Mouse (Mus musculus) hindbrain, embryonic 15.5 days (tissue): ENCODE measurements around the gene Gzma. TPM values are rescaled to one million over a fixed set of nuclear protein-coding genes. Genes with fewer than 3 reads are reported as not detected.

ENCODE experiments used
- ATAC-seq: fragments of 200-750 bp; cut with Nextera tagmentation; 2 replicates; pipeline ENCODE4 v1.8.0; 2017; ENCODE audit warnings: low read depth, moderate number of reproducible peaks, moderate TSS enrichment; ENCODE audit not compliant: low FRiP score
- H3K27ac ChIP-seq: fragments of 300-500 bp; sonication (generic); replicated peaks from 2 replicates; pipeline ENCODE4 v1.5.1; 2015; ENCODE audit warnings: mild to moderate bottlenecking, inconsistent platforms
- H3K27me3 ChIP-seq: fragments of 300-500 bp; sonication (generic); 2 replicates; pipeline ENCODE4 v1.6.1; 2015; ENCODE audit warnings: control low read depth, inconsistent platforms
- H3K36me3 ChIP-seq: fragments of 300-500 bp; sonication (generic); 2 replicates; pipeline ENCODE4 v1.6.1; 2015; ENCODE audit warnings: control low read depth, inconsistent platforms
- H3K4me1 ChIP-seq: fragments of 300-500 bp; sonication (generic); replicated peaks from 2 replicates; pipeline ENCODE4 v1.6.1; 2015; ENCODE audit warnings: control low read depth, inconsistent platforms
- H3K4me2 ChIP-seq: fragments of 300-500 bp; sonication (generic); 2 replicates; pipeline ENCODE4 v1.6.1; 2015; ENCODE audit warnings: moderate library complexity, mild to moderate bottlenecking, inconsistent platforms
- H3K4me3 ChIP-seq: fragments of 300-500 bp; sonication (generic); 2 replicates; pipeline ENCODE4 v1.5.1; 2015; ENCODE audit warnings: mild to moderate bottlenecking, inconsistent platforms
- H3K9ac ChIP-seq: fragments of 300-500 bp; sonication (generic); 2 replicates; pipeline ENCODE4 v1.6.1; 2015; ENCODE audit warnings: inconsistent platforms
- H3K9me3 ChIP-seq: fragments of 300-500 bp; sonication (generic); 2 replicates; pipeline ENCODE4 v1.6.1; 2016; ENCODE audit warnings: control low read depth, inconsistent platforms
- WGBS: fragments of 180-500 bp; shearing (Covaris S2); methylation state at CpG from one replicate; pipeline ENCODE4 v1.1.7; 2015; 5-methylcytosine and 5-hydroxymethylcytosine counted together
- polyA plus RNA-seq: library from polyadenylated mRNA; unstranded; fragments of >200 nt; fragmentation: Nextera tagmentation; extraction: Ambion mirVana; gene quantifications from 2 replicates; pipeline ENCODE4 v1.2.1, GENCODE M21; 2015

The Gzma gene
- polyA plus RNA-seq, 1 experiment from 2014 or later = not detected

- Histone ChIP-seq H3K27me3 (no peaks in the 10 kb centered on the region), H3K27ac (no peak overlapping the region), H3K4me2 (no peak overlapping the region), H3K9ac (no peak overlapping the region), H3K9me3 (no peaks in the 10 kb centered on the region), H3K4me1 (no peaks in the 10 kb centered on the region), H3K4me3 (no peak overlapping the region), H3K36me3 (no peaks in the 10 kb centered on the region)
- ATAC-seq = no peak
- 88% methylated on average over 13 of the region's 13 CpGs for WGBS
These were observed 13.4 kb downstream of the Gzma start for GRCm38 (mm10) chr13:113087226-113088017.

- no peaks in the 10 kb centered on the region for H3K36me3 ChIP-seq
- H3K4me2 ChIP-seq = no peak overlapping the region
- WGBS = 82% methylated on average over 5 of the region's 5 CpGs
- no peaks in the 10 kb centered on the region for H3K4me1 ChIP-seq
- no peak overlapping the region for H3K4me3 ChIP-seq
- no peak overlapping the region for H3K27ac ChIP-seq
- H3K9ac ChIP-seq = no peak overlapping the region
- no peaks in the 10 kb centered on the region for H3K9me3 ChIP-seq
- no peak for ATAC-seq
- H3K27me3 ChIP-seq = no peaks in the 10 kb centered on the region
These were observed 16.0 kb downstream of the Gzma start for GRCm38 (mm10) chr13:113084732-113085131.

DNA sequence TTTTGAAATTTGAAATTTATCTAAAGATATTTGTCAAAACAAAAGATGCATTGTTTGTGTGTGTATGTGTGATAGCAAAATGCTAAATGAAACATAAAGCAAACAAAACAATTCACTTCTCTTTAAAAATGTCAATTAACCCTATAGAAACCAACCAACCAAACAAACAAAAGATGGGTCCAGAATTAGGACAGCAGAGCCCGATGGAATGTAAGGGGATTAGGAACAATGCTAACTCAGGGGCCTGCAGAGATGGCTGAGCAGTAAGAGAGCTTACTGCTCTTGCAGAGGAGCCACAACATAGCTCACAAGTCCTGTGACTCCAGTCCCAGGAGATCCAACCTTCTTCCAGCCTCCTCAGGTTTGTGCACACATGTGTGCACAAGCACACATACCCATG, 18.7 kb downstream of the Gzma start:
- Histone ChIP-seq H3K36me3 (no peaks in the 10 kb centered on the region), H3K4me3 (no peak overlapping the region), H3K9ac (no peak overlapping the region), H3K4me2 (no peak overlapping the region), H3K27me3 (no peaks in the 10 kb centered on the region), H3K27ac (no peak overlapping the region), H3K4me1 (no peaks in the 10 kb centered on the region), H3K9me3 (no peaks in the 10 kb centered on the region)
- ATAC-seq = no peak
- 32% methylated on average over 1 of the region's 1 CpGs for WGBS

- no peaks in the 10 kb centered on the region for H3K36me3 ChIP-seq
- WGBS = 43% methylated on average over 9 of the region's 9 CpGs
- no peak for ATAC-seq
These were observed 21.8 kb downstream of the Gzma start for GRCm38 (mm10) chr13:113079021-113079420.

DNA sequence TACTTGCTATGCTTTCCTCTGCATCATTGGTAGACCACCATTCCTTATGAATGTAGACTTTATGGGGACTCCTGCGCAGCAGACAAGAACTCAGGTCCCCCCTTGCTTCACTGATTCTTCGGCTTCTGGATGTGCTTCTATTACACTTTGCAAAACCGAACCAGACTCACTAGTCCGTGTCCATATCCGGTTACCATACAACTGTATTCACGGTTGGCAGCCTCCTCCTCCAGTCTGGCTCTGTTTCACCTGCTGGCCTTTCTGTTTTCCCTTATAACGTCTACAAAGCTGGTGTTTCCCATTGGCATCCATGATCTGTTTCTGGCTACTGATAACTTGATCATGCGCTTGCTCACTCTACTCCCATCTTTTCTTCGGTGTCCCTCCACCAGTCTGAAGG, 36.2 kb downstream of the Gzma start:
- no peaks in the 10 kb centered on the region for H3K36me3 ChIP-seq
- ATAC-seq = no peak
- 93% methylated on average over 9 of the region's 9 CpGs for WGBS

More at GRCm38 (mm10) chr13:113079021-113079420, 21.8 kb downstream of the Gzma start:
- no peaks in the 10 kb centered on the region for H3K4me1 ChIP-seq
- H3K27ac ChIP-seq = no peak overlapping the region
- H3K4me2 ChIP-seq = no peak overlapping the region
- no peaks in the 10 kb centered on the region for H3K9me3 ChIP-seq
- H3K9ac ChIP-seq = no peak overlapping the region
- no peak overlapping the region for H3K4me3 ChIP-seq
- H3K27me3 ChIP-seq = no peaks in the 10 kb centered on the region

GRCm38 (mm10) chr13:113061746-113062145, 39.0 kb downstream of the Gzma start:
- Histone ChIP-seq H3K27ac (no peak overlapping the region), H3K4me2 (no peak overlapping the region), H3K4me1 (no peaks in the 10 kb centered on the region), H3K4me3 (no peak overlapping the region), H3K36me3 (no peaks in the 10 kb centered on the region), H3K9me3 (no peaks in the 10 kb centered on the region), H3K9ac (no peak overlapping the region), H3K27me3 (no peaks in the 10 kb centered on the region)
- 90% methylated on average over 6 of the region's 6 CpGs for WGBS
- ATAC-seq = no peak

More for the DNA sequence above, 36.2 kb downstream of the Gzma start:
- no peak overlapping the region for H3K9ac ChIP-seq
- no peak overlapping the region for H3K27ac ChIP-seq
- H3K9me3 ChIP-seq = no peaks in the 10 kb centered on the region
- H3K27me3 ChIP-seq = no peaks in the 10 kb centered on the region
- H3K4me1 ChIP-seq = no peaks in the 10 kb centered on the region
- no peak overlapping the region for H3K4me2 ChIP-seq
- no peak overlapping the region for H3K4me3 ChIP-seq

- no peaks in the 10 kb centered on the region for H3K27me3 ChIP-seq
- no peaks in the 10 kb centered on the region for H3K4me1 ChIP-seq
- no peak overlapping the region for H3K9ac ChIP-seq
- 47% methylated on average over 8 of the region's 8 CpGs for WGBS
- H3K9me3 ChIP-seq = no peaks in the 10 kb centered on the region
- ATAC-seq = 0 out of 2 replicates have a peak, but pooled peaks have one; percentile 15
- H3K4me2 ChIP-seq = no peak overlapping the region
- H3K36me3 ChIP-seq = no peaks in the 10 kb centered on the region
- H3K27ac ChIP-seq = no peak overlapping the region
- no peak overlapping the region for H3K4me3 ChIP-seq
These were observed 45.0 kb downstream of the Gzma start for GRCm38 (mm10) chr13:113055826-113056225.

DNA sequence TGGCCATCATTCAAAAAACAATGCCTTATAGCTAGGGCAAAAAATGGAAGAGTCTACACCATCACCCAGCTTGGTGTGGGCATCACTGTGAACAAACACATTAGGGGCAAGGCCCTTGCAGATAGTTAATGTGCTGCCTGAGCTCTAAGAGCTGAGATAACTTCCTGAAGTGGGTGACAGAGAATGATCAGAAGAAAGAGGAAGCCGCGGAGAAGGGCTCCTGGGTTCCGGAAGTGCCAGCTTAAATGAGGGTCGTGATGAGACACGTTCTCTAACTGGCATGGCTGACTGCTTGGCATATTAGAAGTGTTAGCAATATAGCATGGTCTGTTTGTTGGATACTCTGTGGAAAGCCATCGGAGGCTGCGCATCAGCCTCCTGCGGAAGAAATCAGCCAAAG, 46.6 kb downstream of the Gzma start:
- no peaks in the 10 kb centered on the region for H3K36me3 ChIP-seq
- ATAC-seq = no peak
- 96% methylated on average over 8 of the region's 8 CpGs for WGBS

DNA sequence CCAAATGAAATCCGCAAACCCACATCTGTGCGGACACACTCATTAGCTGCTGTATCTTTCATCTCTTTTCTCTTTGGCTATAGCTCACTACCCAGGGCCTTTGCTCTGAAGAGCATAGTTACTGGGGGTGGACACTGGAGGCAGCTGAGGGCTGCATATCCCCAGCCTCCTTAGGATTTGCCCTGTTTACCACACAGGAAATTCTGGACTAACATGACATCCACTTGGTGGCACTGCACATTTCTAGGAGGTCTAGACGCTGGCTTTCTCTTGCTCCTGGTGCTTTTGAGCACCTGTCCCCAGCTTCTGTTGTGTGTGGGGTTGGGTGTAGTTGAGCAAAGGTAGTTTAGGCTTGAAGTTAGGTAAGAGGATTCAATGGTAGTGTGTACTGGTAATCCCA, 53.1 kb downstream of the Gzma start:
- no peak overlapping the region for H3K27ac ChIP-seq
- H3K36me3 ChIP-seq = no peaks in the 10 kb centered on the region
- H3K9ac ChIP-seq = no peak overlapping the region
- H3K4me2 ChIP-seq = no peak overlapping the region
- peaks cover 3% of the 10 kb centered on the region; the same call in 1 of the 2 replicates for H3K4me1 ChIP-seq
- no peaks in the 10 kb centered on the region for H3K9me3 ChIP-seq
- 76% methylated on average over 3 of the region's 3 CpGs for WGBS
- no peak overlapping the region for H3K4me3 ChIP-seq
- no peaks in the 10 kb centered on the region for H3K27me3 ChIP-seq
- ATAC-seq = no peak

More for the DNA sequence above, 46.6 kb downstream of the Gzma start:
- no peaks in the 10 kb centered on the region for H3K4me1 ChIP-seq
- no peak overlapping the region for H3K4me3 ChIP-seq
- H3K4me2 ChIP-seq = no peak overlapping the region
- H3K27me3 ChIP-seq = no peaks in the 10 kb centered on the region
- no peak overlapping the region for H3K27ac ChIP-seq
- H3K9ac ChIP-seq = no peak overlapping the region
- H3K9me3 ChIP-seq = no peaks in the 10 kb centered on the region

GRCm38 (mm10) chr13:113047018-113047417, 53.8 kb downstream of the Gzma start:
- peaks cover 3% of the 10 kb centered on the region; the same call in 1 of the 2 replicates for H3K4me1 ChIP-seq
- no peak overlapping the region for H3K27ac ChIP-seq
- no peaks in the 10 kb centered on the region for H3K36me3 ChIP-seq
- H3K4me3 ChIP-seq = no peak overlapping the region
- ATAC-seq = peak; percentile 72
- peak overlapping the region; percentile 81 for H3K4me2 ChIP-seq
- no peaks in the 10 kb centered on the region for H3K27me3 ChIP-seq
- H3K9ac ChIP-seq = no peak overlapping the region
- H3K9me3 ChIP-seq = no peaks in the 10 kb centered on the region

- Histone ChIP-seq H3K27me3 (no peaks in the 10 kb centered on the region), H3K36me3 (no peaks in the 10 kb centered on the region), H3K4me1 (peaks cover 3% of the 10 kb centered on the region; the same call in 1 of the 2 replicates), H3K9ac (peak within 1 kb of the TSS; percentile 35), H3K27ac (0 out of 2 replicates have a peak within 1 kb of the TSS, but pooled peaks have one; percentile 34), H3K9me3 (no peaks in the 10 kb centered on the region), H3K4me3 (peak within 1 kb of the TSS; percentile 48), H3K4me2 (peak within 1 kb of the TSS; percentile 81)
- peak; percentile 87 for ATAC-seq
- 5% methylated on average over 21 of the region's 21 CpGs for WGBS
These were observed 54.4 kb downstream of the Gzma start, which contains the start of gene Gpx8 for GRCm38 (mm10) chr13:113046211-113046883. Gpx8 (minus strand) TSS chr13:113046410.

DNA sequence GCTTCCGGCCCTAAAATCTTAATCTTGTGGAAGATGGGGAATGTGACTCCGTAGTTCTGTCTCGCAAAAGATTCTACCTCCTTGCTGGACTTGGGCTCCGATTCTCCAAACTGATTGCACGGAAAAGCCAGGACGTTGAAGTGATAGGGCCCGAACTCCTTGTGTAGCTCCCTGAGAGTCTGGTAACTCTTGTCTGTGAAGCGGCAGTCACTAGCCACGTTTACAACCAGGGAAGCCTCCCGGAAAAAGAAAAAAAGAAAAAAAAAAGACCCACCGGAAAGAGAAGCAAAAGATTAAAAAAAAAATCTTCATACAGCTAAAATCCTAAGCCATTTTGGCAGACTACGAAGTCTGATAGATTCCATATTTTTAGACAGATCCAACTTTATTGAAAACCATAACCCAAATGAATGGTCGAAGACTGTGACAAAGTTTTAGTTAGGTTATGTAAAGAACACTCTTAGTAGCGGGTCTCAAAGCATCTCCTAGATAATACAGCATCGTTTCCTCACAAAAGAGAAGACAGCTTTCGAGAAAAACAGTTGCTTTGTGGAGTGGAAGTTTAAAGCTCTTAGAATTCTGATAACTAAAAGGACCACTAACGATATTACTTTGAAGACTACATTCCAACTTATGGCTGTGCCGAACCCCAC, 55.2 kb downstream of the Gzma start:
- WGBS = 26% methylated on average over 18 of the region's 18 CpGs
- Histone ChIP-seq H3K9me3 (no peaks in the 10 kb centered on the region), H3K36me3 (no peaks in the 10 kb centered on the region), H3K27ac (0 out of 2 replicates have a peak overlapping the region, but pooled peaks have one; percentile 34), H3K4me1 (peaks cover 3% of the 10 kb centered on the region; the same call in 1 of the 2 replicates), H3K4me2 (peak overlapping the region; percentile 81), H3K9ac (peak overlapping the region; percentile 35), H3K27me3 (no peaks in the 10 kb centered on the region), H3K4me3 (peak overlapping the region; percentile 48)
- no peak for ATAC-seq
